Mouse (Mus musculus) brain, embryonic 14.5 days (tissue): Measurements from ENCODE around the gene Mdn1. TPM values are rescaled to one million over a fixed set of nuclear protein-coding genes. Genes with fewer than 3 reads are reported as not detected.

ENCODE experiments used
- DNase-seq: peaks from one replicate; pipeline ENCODE4 v3.0.0-alpha.2; 2011; ENCODE audit warnings: low read depth
- CTCF ChIP-seq: fragments of 200-500 bp; IDR thresholded peaks from 2 replicates; pipeline ENCODE4 v1.5.1; 2012; ENCODE audit warnings: inconsistent platforms, mild to moderate bottlenecking, moderate library complexity, borderline replicate concordance; ENCODE audit not compliant: insufficient read depth, insufficient read length; ENCODE audit errors: extremely low read depth
- POLR2A ChIP-seq: fragments of 200-500 bp; IDR thresholded peaks from 2 replicates; pipeline ENCODE4 v1.6.1; 2012; ENCODE audit warnings: mild to moderate bottlenecking, inconsistent platforms, borderline replicate concordance; ENCODE audit not compliant: poor library complexity, insufficient read depth, insufficient read length, severe bottlenecking; ENCODE audit errors: extremely low read depth
- polyA plus RNA-seq: library from polyadenylated mRNA; depleted of rRNA; stranded (reverse); fragments of >200 nt; gene quantifications from 2 replicates; pipeline ENCODE4 v1.2.3, GENCODE M21; 2012; rRNA removed

The Mdn1 gene
- 35.2 and 43.6 TPM in 2 replicates for polyA plus RNA-seq

DNA sequence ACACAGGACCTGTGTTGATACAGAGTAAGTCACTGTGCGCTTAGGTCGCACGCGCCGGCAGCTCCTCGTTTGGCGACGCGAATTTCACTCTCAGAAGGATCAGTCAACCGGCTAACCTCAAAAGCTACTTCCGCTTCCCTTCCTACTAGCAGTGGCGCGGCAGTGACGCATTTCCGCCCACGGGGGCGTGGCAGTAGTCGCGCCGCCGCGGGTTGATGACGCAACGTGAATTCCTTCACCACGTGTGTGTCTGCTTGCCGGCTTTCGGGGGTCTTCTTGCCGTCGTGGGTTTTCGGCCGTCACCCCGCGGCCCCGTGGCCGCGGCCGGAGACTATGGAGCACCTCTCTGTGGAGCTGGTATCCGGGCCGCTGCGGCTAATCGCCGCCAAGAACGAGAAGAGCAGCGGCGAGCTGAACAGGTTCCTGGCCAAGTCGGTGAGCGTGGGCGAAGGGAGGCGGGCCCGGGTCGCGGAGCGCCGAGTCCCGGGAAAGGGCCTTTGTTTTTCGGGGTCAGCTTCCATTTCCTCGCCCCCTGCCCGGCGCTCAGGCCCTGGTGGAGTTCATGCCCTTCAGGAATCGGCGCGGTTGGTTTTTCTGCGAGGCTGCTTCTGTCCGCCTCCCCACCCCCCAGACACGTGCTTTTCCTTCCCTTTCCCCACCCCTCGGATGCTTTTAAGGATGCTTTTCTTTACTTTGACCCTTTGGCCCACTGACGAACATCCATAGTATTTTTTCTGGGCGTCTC, at the start of gene Mdn1:
Gene Mdn1 (plus strand): TSS at position 202 of the 745 bp plus-strand sequence.
- TF ChIP-seq POLR2A = no peak; the same call in 1 of the 2 replicates
- no peak for TF ChIP-seq CTCF
- DNase-seq = peak; percentile 98

DNA sequence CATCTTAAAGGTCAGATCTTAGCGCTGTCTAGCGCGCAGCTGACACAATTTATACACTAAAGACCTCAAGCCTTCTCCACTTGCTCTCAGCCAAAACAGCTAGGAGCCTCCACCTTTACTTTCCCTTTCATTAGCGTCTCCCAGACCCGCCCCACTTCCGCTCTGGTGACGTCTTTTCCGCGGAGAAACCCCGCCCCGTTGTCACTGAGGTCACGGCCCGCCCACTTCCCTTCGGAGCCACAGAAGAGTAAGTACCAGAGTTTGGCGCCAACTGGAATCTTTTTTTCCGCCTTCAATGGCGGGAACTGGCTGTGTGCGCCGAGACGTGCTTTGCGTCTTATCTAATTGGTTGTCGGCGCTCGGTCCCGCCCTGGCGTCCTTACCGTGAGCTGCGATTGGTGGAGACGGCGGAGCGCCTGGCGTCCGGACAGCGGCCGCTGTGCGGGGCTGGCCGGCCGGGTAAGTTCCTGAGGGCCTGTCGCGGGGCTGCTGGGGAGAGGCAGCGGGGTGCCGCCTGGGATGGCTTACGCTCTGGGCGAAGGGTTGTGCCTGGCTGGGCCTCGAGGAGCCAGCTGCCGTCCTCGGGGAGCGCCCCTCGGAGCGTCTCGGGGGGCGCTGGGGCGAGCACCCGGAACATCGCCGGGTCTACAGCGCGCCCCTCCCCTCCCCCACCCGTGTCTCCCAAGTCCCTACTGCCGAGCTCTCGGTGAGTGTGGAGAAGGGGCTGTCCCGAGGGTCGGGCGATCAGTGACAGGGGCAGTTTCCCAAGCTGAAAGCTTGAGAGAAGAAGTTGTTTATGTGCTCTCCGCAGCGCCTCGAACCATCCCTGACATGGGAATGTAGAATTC, 41.7 kb upstream of the Mdn1 start, which contains the start of gene Casp8ap2:
Gene Casp8ap2 (plus strand): TSS at position 418 of the 848 bp plus-strand sequence.
- TF ChIP-seq POLR2A (peak; percentile 91), CTCF (no peak)
- DNase-seq = peak; percentile 100

DNA sequence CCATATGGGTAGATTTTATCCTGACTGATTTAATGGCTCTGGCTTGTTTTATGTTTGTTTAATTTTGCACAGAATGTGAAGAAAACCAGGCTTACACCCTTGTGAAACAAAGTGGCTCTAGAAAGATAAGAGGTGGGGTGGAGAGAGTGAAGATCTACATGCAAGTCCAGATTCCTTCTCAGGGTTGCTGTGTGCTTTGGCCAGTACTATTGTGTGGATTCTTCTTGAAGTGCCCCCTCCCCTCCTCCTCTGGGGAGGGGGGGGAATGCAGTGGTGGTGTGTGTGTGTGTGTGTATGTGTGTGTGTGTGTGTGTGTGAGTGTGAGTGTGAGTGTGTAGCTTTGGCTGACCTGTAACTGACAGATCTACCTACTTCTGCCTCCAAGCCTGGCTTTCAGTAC, 35.3 kb upstream of the Mdn1 start:
- no peak for DNase-seq
- TF ChIP-seq POLR2A (no peak), CTCF (no peak)

DNA sequence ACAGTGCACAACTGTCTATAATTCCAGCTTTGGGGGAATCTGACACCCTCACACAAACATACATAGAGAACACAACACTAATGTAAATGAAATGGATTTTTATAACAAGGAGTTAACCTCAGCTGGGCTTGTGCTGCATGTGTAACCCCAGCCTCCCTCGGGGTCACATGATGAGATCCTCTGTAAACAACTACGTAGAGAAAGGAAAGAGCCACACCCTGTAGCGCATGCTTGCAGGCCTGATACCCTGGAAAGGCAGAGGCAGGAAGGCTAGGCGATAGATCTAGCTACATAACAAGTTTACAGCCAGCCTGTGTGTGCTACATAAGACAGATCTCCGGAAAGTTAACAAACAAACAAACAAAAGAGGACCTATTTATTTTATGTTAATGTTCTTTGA, 5.2 kb upstream of the Mdn1 start:
- TF ChIP-seq POLR2A (no peak), CTCF (no peak)
- no peak for DNase-seq

DNA sequence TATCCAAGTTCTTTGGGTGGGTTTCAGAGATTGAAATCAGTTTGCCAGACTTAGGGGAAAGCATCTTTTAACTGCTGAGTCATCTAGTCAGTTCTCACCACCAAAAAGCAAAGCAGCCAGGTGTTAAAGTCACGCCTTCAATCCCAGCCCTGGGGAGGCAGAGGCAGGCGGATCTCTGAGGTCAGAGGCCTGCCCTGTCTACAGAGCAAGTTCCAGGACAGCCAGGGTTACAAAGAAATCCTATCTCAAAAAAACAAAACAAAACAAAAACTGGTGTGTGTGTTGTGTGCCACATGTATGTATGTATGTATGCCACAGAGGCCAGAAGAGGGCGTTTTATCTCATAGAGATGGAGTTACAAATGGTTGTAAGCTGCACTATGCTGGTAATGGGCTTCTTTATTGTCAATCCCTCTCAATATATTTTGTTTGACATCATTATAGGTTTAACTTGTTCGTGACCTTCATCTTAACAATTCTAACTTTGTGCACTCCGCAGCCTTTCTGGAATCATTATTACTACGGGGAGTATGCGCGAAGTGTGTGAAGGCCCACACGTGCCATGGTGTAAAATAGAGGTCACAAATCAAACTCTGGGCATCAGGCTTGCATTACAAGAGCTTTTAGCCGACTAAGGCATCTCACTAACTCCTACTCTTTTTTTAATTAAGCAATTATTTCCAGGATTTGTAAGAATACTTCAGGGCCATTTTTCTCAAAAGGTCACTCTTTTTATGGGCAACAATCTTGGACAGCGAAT, 594 bp upstream of the Mdn1 start:
- DNase-seq = no peak
- no peak for TF ChIP-seq CTCF
- TF ChIP-seq POLR2A = no peak

GRCm38 (mm10) chr4:32665843-32666242, 8.9 kb downstream of the Mdn1 start:
- DNase-seq = no peak
- no peak for TF ChIP-seq CTCF
- no peak for TF ChIP-seq POLR2A

GRCm38 (mm10) chr4:32668291-32668690, 11.4 kb downstream of the Mdn1 start:
- peak; percentile 54 for DNase-seq
- TF ChIP-seq POLR2A = no peak
- peak; percentile 38; the same call in 1 of the 2 replicates for TF ChIP-seq CTCF

DNA sequence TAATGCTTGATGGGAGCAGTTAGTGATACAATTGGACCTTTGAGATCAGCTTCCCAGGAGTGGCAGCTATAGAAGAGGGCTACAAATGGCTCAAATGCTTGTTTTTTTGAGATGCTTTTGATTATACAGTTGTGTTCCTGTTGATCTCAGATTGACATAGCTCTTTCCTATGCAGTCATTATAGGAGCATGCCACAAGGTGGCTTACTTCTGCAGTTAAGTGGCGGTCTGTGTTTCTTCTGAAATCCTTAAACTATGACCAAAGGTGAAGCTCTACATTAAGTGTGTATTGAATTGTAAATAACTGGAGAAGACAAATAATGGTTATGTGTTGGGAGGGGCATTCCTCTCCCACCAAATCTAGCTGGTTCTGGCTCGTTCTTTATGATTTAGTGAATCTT, 12.9 kb downstream of the Mdn1 start:
- no peak for DNase-seq
- TF ChIP-seq CTCF = peak; percentile 7; the same call in 1 of the 2 replicates
- no peak for TF ChIP-seq POLR2A

GRCm38 (mm10) chr4:32674025-32674424, 17.1 kb downstream of the Mdn1 start:
- TF ChIP-seq CTCF = no peak
- TF ChIP-seq POLR2A = no peak
- DNase-seq = no peak

- TF ChIP-seq CTCF (no peak), POLR2A (no peak)
These were observed 20.6 kb downstream of the Mdn1 start for GRCm38 (mm10) chr4:32677471-32677870.

GRCm38 (mm10) chr4:32680843-32681242, 23.9 kb downstream of the Mdn1 start:
- TF ChIP-seq POLR2A (no peak), CTCF (peak; percentile 45; the same call in 1 of the 2 replicates)
- DNase-seq = no peak

More at GRCm38 (mm10) chr4:32677471-32677870, 20.6 kb downstream of the Mdn1 start:
- DNase-seq = no peak
